Mouse (Mus musculus) embryonic fibroblast, embryonic 13.5 days (primary cell): Measurements from ENCODE around the gene Fam187b. TPM values are rescaled to one million over a fixed set of nuclear protein-coding genes. Genes with fewer than 3 reads are reported as not detected.

Experiments
- H3K27ac ChIP-seq: 2 replicates; pipeline ENCODE4 v1.5.1; 2012; ENCODE audit warnings: low read length, control low read depth, inconsistent platforms; ENCODE audit not compliant: insufficient read depth
- H3K4me1 ChIP-seq: 2 replicates; pipeline ENCODE4 v1.6.1; 2011; ENCODE audit warnings: low read length; ENCODE audit not compliant: control insufficient read depth, insufficient read depth
- H3K4me3 ChIP-seq: 2 replicates; pipeline ENCODE4 v1.5.1; 2011; ENCODE audit warnings: mild to moderate bottlenecking, control low read depth, low read length; ENCODE audit not compliant: insufficient read depth
- CTCF ChIP-seq: IDR thresholded peaks from 2 replicates; pipeline ENCODE4 v1.5.1; 2011; ENCODE audit warnings: mild to moderate bottlenecking, control low read depth, low read length, moderate library complexity, borderline replicate concordance; ENCODE audit not compliant: insufficient read depth
- POLR2A ChIP-seq: IDR thresholded peaks from 2 replicates; pipeline ENCODE4 v1.6.1; 2011; ENCODE audit warnings: low read depth, mild to moderate bottlenecking, control low read depth, low read length, moderate library complexity
- polyA plus RNA-seq: library from polyadenylated mRNA; stranded (reverse); fragments of >200 nt; gene quantifications from 2 replicates; pipeline ENCODE4 v1.2.4, GENCODE M21; 2011; ENCODE audit warnings: low read depth; ENCODE audit not compliant: missing spikeins, insufficient read length

Gene Fam187b
- polyA plus RNA-seq, 1 experiment = not detected

- TF ChIP-seq CTCF = no peak
- no peak for TF ChIP-seq POLR2A
- no peak overlapping the region for H3K27ac ChIP-seq
Measured at GRCm38 (mm10) chr7:30972426-30973250, 952 bp upstream of the Fam187b start.

GRCm38 (mm10) chr7:30973251-30973500 is 414 bp upstream of the Fam187b start, which contains the start of gene Lsr:
Gene Lsr (minus strand): TSS chr7:30973464.
- no peak within 1 kb of the TSS for H3K27ac ChIP-seq
- H3K4me1 ChIP-seq = no peaks in the 10 kb centered on the region
- TF ChIP-seq CTCF (no peak), POLR2A (no peak)
- peak within 1 kb of the TSS; percentile 34 for H3K4me3 ChIP-seq

More at GRCm38 (mm10) chr7:30972426-30973250, 952 bp upstream of the Fam187b start:
- Histone ChIP-seq H3K4me1 (no peaks in the 10 kb centered on the region), H3K4me3 (no peak overlapping the region)

GRCm38 (mm10) chr7:30981703-30982102 is 8.1 kb downstream of the Fam187b start:
- H3K4me3 ChIP-seq = no peak overlapping the region
- TF ChIP-seq POLR2A (no peak), CTCF (no peak)
- no peak overlapping the region for H3K27ac ChIP-seq
- no peaks in the 10 kb centered on the region for H3K4me1 ChIP-seq

GRCm38 (mm10) chr7:30985357-30985756 is 11.8 kb downstream of the Fam187b start:
- no peak for TF ChIP-seq CTCF
- no peak for TF ChIP-seq POLR2A
- H3K4me1 ChIP-seq = no peaks in the 10 kb centered on the region
- no peak overlapping the region for H3K27ac ChIP-seq
- H3K4me3 ChIP-seq = no peak overlapping the region

GRCm38 (mm10) chr7:30988519-30989162 is 15.1 kb downstream of the Fam187b start:
- H3K27ac ChIP-seq = no peak overlapping the region
- no peak for TF ChIP-seq CTCF
- TF ChIP-seq POLR2A = no peak
- H3K4me1 ChIP-seq = no peaks in the 10 kb centered on the region
- no peak overlapping the region for H3K4me3 ChIP-seq

GRCm38 (mm10) chr7:30992148-30992547 is 18.6 kb downstream of the Fam187b start:
- TF ChIP-seq CTCF (no peak), POLR2A (no peak)
- no peak overlapping the region for H3K4me3 ChIP-seq
- H3K27ac ChIP-seq = no peak overlapping the region
- H3K4me1 ChIP-seq = no peaks in the 10 kb centered on the region

GRCm38 (mm10) chr7:30993986-30994385 is 20.4 kb downstream of the Fam187b start:
- H3K4me1 ChIP-seq = no peaks in the 10 kb centered on the region
- no peak overlapping the region for H3K4me3 ChIP-seq
- H3K27ac ChIP-seq = no peak overlapping the region
- TF ChIP-seq CTCF = no peak
- TF ChIP-seq POLR2A = no peak

GRCm38 (mm10) chr7:30996491-30996890 is 22.9 kb downstream of the Fam187b start:
- Histone ChIP-seq H3K4me1 (peaks cover 9% of the 10 kb centered on the region), H3K4me3 (no peak overlapping the region), H3K27ac (no peak overlapping the region)
- TF ChIP-seq POLR2A = no peak
- TF ChIP-seq CTCF = no peak

- no peak overlapping the region for H3K27ac ChIP-seq
- peaks cover 9% of the 10 kb centered on the region for H3K4me1 ChIP-seq
- no peak for TF ChIP-seq CTCF
- no peak for TF ChIP-seq POLR2A
- no peak overlapping the region for H3K4me3 ChIP-seq
Measured at GRCm38 (mm10) chr7:31000505-31001020, 27.0 kb downstream of the Fam187b start.

GRCm38 (mm10) chr7:31002650-31003049 is 29.1 kb downstream of the Fam187b start:
- H3K4me3 ChIP-seq = no peak overlapping the region
- H3K27ac ChIP-seq = no peak overlapping the region
- peaks cover 9% of the 10 kb centered on the region for H3K4me1 ChIP-seq
- TF ChIP-seq CTCF (no peak), POLR2A (no peak)

- Histone ChIP-seq H3K27ac (no peak overlapping the region), H3K4me1 (no peaks in the 10 kb centered on the region; the same call in 1 of the 2 replicates), H3K4me3 (no peak overlapping the region)
- no peak for TF ChIP-seq CTCF
- no peak for TF ChIP-seq POLR2A
Measured at GRCm38 (mm10) chr7:31007775-31008174, 34.2 kb downstream of the Fam187b start.
